Mouse (Mus musculus): ENCODE results near the gene Fis1. TPM values are rescaled to one million over a fixed set of nuclear protein-coding genes. Genes with fewer than 3 reads are reported as not detected.

The Fis1 gene
- polyA plus RNA-seq (2012; ENCODE audit: low replicate concordance): 756 and 1,463 TPM in 2 replicates

DNA sequence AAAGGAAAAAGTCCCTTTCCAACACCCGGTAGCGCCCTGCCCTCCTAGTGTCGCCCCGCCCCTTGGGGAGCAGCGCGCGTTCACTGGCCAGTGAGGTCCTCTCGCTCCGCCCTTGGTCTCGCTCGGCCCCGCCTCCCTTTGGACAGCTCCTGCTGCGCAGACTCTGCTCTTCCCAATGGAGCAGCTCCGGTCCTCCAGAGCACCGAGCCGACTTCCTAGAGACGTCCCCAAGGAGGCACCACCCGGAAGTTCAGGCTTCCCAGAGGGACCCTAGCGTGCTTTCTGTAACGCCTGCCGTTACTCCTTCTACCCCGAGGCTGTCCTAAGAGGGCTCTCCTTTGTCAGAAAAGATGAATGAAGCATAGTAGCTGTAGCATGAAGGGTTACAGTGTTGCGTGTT lies at the start of gene Fis1:
Gene Fis1 (plus strand): TSS at position 261 of the 400 bp plus-strand sequence.

DNA sequence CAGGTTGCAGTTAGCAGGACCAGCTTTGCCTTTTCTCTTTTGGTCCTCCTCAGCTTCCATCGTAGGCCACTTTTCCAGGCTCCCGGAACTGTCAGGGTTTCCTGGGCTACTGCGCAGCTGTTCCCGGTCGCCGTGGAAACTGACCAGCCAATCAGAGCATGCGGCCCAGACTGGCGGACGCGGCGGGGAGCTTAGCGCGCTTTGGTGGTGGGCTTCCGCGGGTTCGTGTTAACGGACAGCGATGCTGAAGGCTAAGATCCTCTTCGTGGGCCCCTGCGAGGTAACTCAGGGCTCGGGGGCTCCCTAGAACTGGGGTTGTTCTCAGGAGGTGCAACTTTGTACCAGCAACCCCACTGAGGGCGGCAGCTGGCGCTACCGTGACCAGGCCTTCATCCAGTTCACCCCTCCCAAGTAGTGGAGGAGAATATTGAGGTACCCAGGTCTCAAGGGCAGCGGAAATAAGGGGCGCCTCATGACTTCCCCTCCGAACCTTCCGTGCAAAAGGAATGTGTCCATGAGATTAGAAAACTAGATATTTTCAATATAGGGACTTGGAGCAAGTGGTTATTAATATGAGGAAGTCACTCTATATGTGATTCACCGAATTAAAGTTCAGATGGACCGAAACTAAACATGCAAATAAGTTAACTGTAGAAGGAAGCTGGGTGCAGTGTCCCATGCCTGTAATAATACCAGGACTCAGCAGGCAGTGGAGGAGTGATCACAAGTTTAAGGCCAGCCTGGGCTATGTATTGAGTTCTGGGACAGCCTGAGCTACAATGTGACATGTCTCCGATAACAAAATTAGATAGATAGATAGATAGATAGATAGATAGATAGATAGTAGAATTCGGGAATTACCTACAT lies 44.9 kb upstream of the Fis1 start, which contains the start of gene Ift22:
Gene Ift22 (plus strand): TSS at position 160 of the 867 bp plus-strand sequence.

DNA sequence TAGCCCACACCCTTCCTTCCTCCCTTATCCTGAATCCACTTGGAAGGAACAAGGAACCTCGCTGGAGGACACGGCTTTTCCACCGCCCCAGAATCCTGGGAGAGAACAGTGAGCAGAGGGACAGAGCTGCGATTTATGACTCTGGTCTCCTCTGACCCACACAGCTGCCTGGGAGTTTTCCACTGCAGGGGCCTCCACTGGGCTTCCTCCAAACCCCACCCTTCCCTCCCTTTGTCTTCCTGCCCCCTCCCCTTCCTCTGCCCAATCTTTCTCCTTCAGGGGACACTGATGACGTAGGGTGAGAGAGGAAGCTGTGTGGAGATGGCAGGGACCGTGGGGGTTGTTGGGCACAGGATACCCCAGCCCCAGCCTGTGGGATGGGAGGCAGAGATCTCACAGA lies 13.3 kb downstream of the Fis1 start, which contains the start of gene Cldn15:
Gene Cldn15 (plus strand): TSS at position 286 of the 400 bp plus-strand sequence.

DNA sequence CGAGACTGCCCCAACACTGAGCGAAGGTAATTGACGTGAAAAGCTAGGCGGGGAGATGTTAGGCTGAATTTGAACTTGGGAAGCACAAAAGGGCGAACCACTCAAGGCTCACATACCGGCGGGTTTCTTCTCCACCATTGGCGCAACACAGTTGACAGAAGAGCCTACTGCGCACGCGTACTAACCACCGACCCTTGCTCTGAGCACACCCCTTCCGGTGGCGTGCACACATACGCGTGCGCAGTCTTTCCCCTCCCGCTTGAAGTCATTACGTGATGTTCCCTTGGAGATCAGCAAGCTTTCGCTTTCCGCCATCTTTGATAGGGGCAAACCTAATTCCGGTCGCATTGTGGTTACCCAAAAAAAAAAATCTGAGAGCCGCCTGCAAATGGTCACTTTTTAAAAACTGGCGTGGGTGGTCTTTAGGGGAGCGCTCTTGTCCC lies 33.6 kb downstream of the Fis1 start, which contains the start of gene Plod3:
Gene Plod3 (plus strand): TSS at position 325 of the 443 bp plus-strand sequence.

DNA sequence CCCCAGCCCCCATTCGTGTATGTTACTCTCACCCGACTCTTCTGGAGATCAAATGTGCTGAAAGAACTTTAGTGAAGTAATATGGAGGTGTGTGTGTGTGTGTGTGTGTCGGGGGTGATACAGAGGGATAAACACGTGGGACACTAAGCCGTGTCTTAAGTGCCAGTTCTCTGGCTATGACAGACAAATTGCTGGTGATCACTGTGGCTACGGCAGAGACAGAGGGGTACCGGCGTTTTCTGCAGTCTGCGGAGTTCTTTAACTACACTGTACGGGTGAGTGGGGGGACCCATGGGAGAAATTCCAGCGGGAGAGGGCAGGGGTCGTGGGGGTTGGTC lies 34.8 kb downstream of the Fis1 start, which contains the start of gene Znhit1:
Gene Znhit1 (minus strand): TSS at position 88 of the 338 bp plus-strand sequence.

Other genes with a start within 250 kb of the Fis1 start
- 0.04 TPM in 1 of 2 replicates, not detected in the other for gene Col26a1, start 70.1 kb upstream of the Fis1 start, polyA plus RNA-seq (2012; ENCODE audit: low replicate concordance)
- 1.7 and 10.7 TPM in 2 replicates for gene Ift22, start 45.1 kb upstream of the Fis1 start, polyA plus RNA-seq (2012; ENCODE audit: low replicate concordance)
- gene Cldn15, start 13.3 kb downstream of the Fis1 start, polyA plus RNA-seq (2012; ENCODE audit: low replicate concordance): 0.33 and 0.47 TPM in 2 replicates
- gene Plod3, start 33.7 kb downstream of the Fis1 start, polyA plus RNA-seq (2012; ENCODE audit: low replicate concordance): 45.6 and 123 TPM in 2 replicates
- gene Znhit1, start 34.7 kb downstream of the Fis1 start, polyA plus RNA-seq (2012; ENCODE audit: low replicate concordance): 92.1 and 134 TPM in 2 replicates
- gene Vgf, start 73.1 kb downstream of the Fis1 start, polyA plus RNA-seq (2012; ENCODE audit: low replicate concordance): not detected in 2 replicates
- 43.9 and 74.6 TPM in 2 replicates for gene Ap1s1, start 92.9 kb downstream of the Fis1 start, polyA plus RNA-seq (2012; ENCODE audit: low replicate concordance)
- not detected in 2 replicates for gene Serpine1, start 119.0 kb downstream of the Fis1 start, polyA plus RNA-seq (2012; ENCODE audit: low replicate concordance)
- gene Trim56, start 162.9 kb downstream of the Fis1 start, polyA plus RNA-seq (2012; ENCODE audit: low replicate concordance): 24.2 and 63.5 TPM in 2 replicates
- not detected in 2 replicates for gene Muc3, start 196.0 kb downstream of the Fis1 start, polyA plus RNA-seq (2012; ENCODE audit: low replicate concordance)